26 mouse cellular contexts compared by ENCODE assay signal in genomic region chr9:66883500-66883899, GRCm38 (mm10). TPM values are rescaled to one million over a fixed set of nuclear protein-coding genes. Genes with fewer than 3 reads are reported as not detected.
DNase-seq lines count a peak whose midpoint lies in the region; ATAC-seq and TF ChIP-seq lines count a peak whose summit lies in the region.
"Had no signal": no experiment of that assay in that cellular context is flagged by ENCODE, and none has a peak within 500 bp of the region (broad histone marks: within the 10 kb centered on the region; RNA-seq: fewer than 3 reads in every experiment).

No protein-coding gene starts in this region.

- no peak for DNase-seq in liver, postnatal 0 days
- DNase-seq in CD8-positive naive resting alpha-beta T cell, adult 2 months (ENCODE audit: low read depth in 2 of 2, low spot score in 2 of 2): peak; percentile 28 to 44
- peak; percentile 87 for DNase-seq in induced T-regulatory cell, adult 2 months (ENCODE audit: low read depth)
- DNase-seq in gastrocnemius, postnatal 10 days: no peak
- no peak for DNase-seq in embryo, embryonic 10 days (ENCODE audit: low spot score)
- DNase-seq in lung, postnatal 36 days: no peak
- DNase-seq: adrenal gland, postnatal 36 days; cerebellum, adult 11 months; cerebellum, postnatal 14 days; heart, adult 2 months; kidney, adult 8-10 months; kidney, postnatal 10 days; left cerebral cortex, postnatal 4 days; lung, adult 18-20 months; lung, postnatal 10 days; right cerebral cortex, postnatal 25 days; thymus, postnatal 4 days had no signal

- H3K9ac ChIP-seq in liver, postnatal 0 days (replicated peaks): no peak overlapping the region
- no peak overlapping the region for H3K9ac ChIP-seq in liver, embryonic 12.5 days
- H3K9ac ChIP-seq: hindbrain, embryonic 14.5 days; intestine, embryonic 15.5 days; limb, embryonic 15.5 days; neural tube, embryonic 12.5 days had no signal

- no peak for ATAC-seq in liver, postnatal 0 days
- ATAC-seq in liver, embryonic 12.5 days: no peak; the same call in 1 of the 2 replicates
- peak; percentile 46; the same call in 1 of the 2 replicates for ATAC-seq in megakaryocyte-erythroid progenitor cell, adult 5-6 weeks (replicated peaks; ENCODE audit: low FRiP score, low TSS enrichment, poor library complexity, severe bottlenecking)
- ATAC-seq: forebrain, embryonic 14.5 days; intestine, embryonic 15.5 days had no signal

- TF ChIP-seq CTCF in liver, postnatal 0 days (IDR thresholded peaks at IDR 0.05; ENCODE audit: low read depth): no peak

- no peaks in the 10 kb centered on the region for H3K9me3 ChIP-seq in liver, postnatal 0 days (ENCODE audit: low read length)
- H3K9me3 ChIP-seq in liver, embryonic 12.5 days (replicated peaks): no peaks in the 10 kb centered on the region
- H3K9me3 ChIP-seq: intestine, embryonic 15.5 days; limb, embryonic 15.5 days; midbrain, embryonic 10.5 days; neural tube, embryonic 12.5 days had no signal

- H3K27me3 ChIP-seq in liver, postnatal 0 days (ENCODE audit: insufficient read depth, low read length): no peaks in the 10 kb centered on the region
- H3K27me3 ChIP-seq in liver, embryonic 12.5 days (replicated peaks): no peaks in the 10 kb centered on the region
- H3K27me3 ChIP-seq: intestine, embryonic 15.5 days; limb, embryonic 15.5 days; neural tube, embryonic 12.5 days had no signal

- no peaks in the 10 kb centered on the region for H3K36me3 ChIP-seq in liver, postnatal 0 days (replicated peaks; ENCODE audit: insufficient read depth, low read length)
- H3K36me3 ChIP-seq in liver, embryonic 12.5 days: peaks cover 10% of the 10 kb centered on the region; the same call in 1 of the 2 replicates
- H3K36me3 ChIP-seq: intestine, embryonic 15.5 days; limb, embryonic 15.5 days; midbrain, embryonic 10.5 days; neural tube, embryonic 12.5 days had no signal

- TF ChIP-seq EP300 in liver, postnatal 0 days (IDR thresholded peaks at IDR 0.05; ENCODE audit: low read depth): no peak

- H3K27ac ChIP-seq in liver, postnatal 0 days (ENCODE audit: low read depth): 0 out of 2 replicates have a peak overlapping the region, but pooled peaks have one; percentile 65
- H3K27ac ChIP-seq in liver, embryonic 12.5 days: no peak overlapping the region
- H3K27ac ChIP-seq: heart, adult 2 months; hindbrain, embryonic 14.5 days; intestine, embryonic 15.5 days; left cerebral cortex, adult 2 months; limb, embryonic 15.5 days; midbrain, embryonic 10.5 days; neural tube, embryonic 12.5 days had no signal

- H3K4me3 ChIP-seq in liver, postnatal 0 days (ENCODE audit: low read depth, low read length): no peak overlapping the region
- no peak overlapping the region for H3K4me3 ChIP-seq in liver, embryonic 12.5 days
- H3K4me3 ChIP-seq: heart, adult 2 months; intestine, embryonic 15.5 days; left cerebral cortex, adult 2 months; limb, embryonic 15.5 days; midbrain, embryonic 10.5 days; neural tube, embryonic 12.5 days had no signal

- no peak overlapping the region for H3K4me2 ChIP-seq in liver, postnatal 0 days (ENCODE audit: low read depth, low read length)
- H3K4me2 ChIP-seq in liver, embryonic 12.5 days: no peak overlapping the region
- H3K4me2 ChIP-seq: hindbrain, embryonic 14.5 days; intestine, embryonic 15.5 days; limb, embryonic 15.5 days; neural tube, embryonic 12.5 days had no signal

- 60% methylated on average over 5 of the region's 5 CpGs for WGBS in liver, postnatal 0 days (ENCODE audit: insufficient replicate concordance)
- 46% methylated on average over 5 of the region's 5 CpGs for WGBS in liver, embryonic 12.5 days (ENCODE audit: insufficient replicate concordance)

- peaks cover 38% of the 10 kb centered on the region for H3K4me1 ChIP-seq in liver, postnatal 0 days (ENCODE audit: insufficient read depth)
- peaks cover 69% of the 10 kb centered on the region for H3K4me1 ChIP-seq in liver, embryonic 12.5 days

RNA-seq across cellular contexts. Expression of gene Rab8b, which starts 36.0 kb away (rescaled TPM):
- 9.1 and 10.7 TPM in 2 replicates for polyA plus RNA-seq in liver, postnatal 0 days (2015; fragmentation: Nextera tagmentation; extraction: Ambion mirVana)
- 39.4 and 42.2 TPM in 2 replicates for polyA plus RNA-seq in liver, embryonic 12.5 days (2016; fragmentation: Nextera tagmentation; extraction: Ambion mirVana)
- 45.9 and 52.1 TPM in 2 replicates for total RNA-seq in megakaryocyte-erythroid progenitor cell, adult 5-6 weeks (2014; fragmentation: Nextera tagmentation)
- 81.6 and 90.4 TPM in 2 replicates for total RNA-seq in megakaryocyte-erythroid progenitor cell, adult 5-6 weeks (2017)
- 10 to 100 TPM; 12.6 to 15.4 TPM for total RNA-seq in gastrocnemius, postnatal 10 days (2021)

RNA-seq across cellular contexts. Expression of gene Aph1c, which starts 49.0 kb away (rescaled TPM):
- 3.3 and 4.1 TPM in 2 replicates for polyA plus RNA-seq in liver, postnatal 0 days (2015; fragmentation: Nextera tagmentation; extraction: Ambion mirVana)
- polyA plus RNA-seq in liver, embryonic 12.5 days (2016; fragmentation: Nextera tagmentation; extraction: Ambion mirVana): 0.87 and 1.3 TPM in 2 replicates
- 1.8 TPM in 1 of 2 replicates, not detected in the other for total RNA-seq in megakaryocyte-erythroid progenitor cell, adult 5-6 weeks (2014; fragmentation: Nextera tagmentation)
- 0.50 and 0.80 TPM in 2 replicates for total RNA-seq in megakaryocyte-erythroid progenitor cell, adult 5-6 weeks (2017)
- total RNA-seq in gastrocnemius, postnatal 10 days (2021): 1 to 10 TPM in 1 of 2 experiments, under 1 TPM in 1; 0.59 to 1.7 TPM

Comparison
In these comparisons a context has a peak if more than half of its experiments do, and no peak if none do; other contexts are left out.
1. DNase-seq: peak in CD8-positive naive resting alpha-beta T cell, adult 2 months (2 of 2) and induced T-regulatory cell, adult 2 months (single experiment); none in liver, postnatal 0 days (single experiment), gastrocnemius, postnatal 10 days (single experiment), embryo, embryonic 10 days (single experiment) and lung, postnatal 36 days (single experiment).